Mouse (Mus musculus): ENCODE data around the gene Fgf14.
"Not testable (repeated sequence)": the region's sequence is repeated elsewhere in the genome, so short reads cannot be mapped to it uniquely, and the experiment has no call there.

Fgf14 gene

DNA sequence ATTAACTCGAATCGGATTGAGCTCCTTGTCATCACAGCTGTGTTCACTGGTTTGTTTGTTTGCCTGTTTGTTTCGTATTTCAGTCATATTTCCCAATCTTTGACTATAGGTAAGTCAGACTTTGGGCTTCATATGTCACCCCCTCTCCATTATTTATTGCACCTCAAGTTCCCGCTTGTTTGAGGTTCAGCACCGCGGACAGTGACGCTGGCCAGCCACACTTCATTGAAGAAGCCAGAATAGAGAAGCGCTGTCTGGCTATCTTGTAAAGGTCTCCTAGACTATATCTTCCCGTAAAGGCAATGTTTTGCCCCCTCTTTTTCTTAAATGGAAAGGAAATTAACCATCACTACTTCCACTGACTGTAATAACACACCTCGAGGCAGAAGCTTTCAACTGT lies 481.6 kb downstream of the Fgf14 start:
- no peak for DNase-seq (ENCODE audit: inconsistent age in 2 of 2, low spot score in 1 of 2)

DNA sequence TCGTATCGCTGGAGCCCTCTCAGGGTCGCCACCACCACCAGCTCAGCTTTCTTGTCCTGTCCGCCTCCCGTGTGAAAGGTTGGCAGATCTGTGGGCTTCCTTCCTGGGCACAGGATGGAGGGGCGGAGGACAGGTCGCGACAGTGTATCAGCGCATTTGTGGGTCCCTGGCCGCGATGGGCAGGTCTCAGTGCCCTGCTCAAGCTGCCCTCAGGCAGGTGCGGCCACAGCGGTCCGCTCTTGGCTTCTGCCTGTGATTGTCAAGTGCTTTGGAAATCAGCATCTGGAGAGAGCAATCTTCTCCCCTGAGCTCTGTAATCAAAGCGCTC lies 484.1 kb downstream of the Fgf14 start:
- no peak for DNase-seq (ENCODE audit: inconsistent age in 2 of 2, low spot score in 1 of 2)

DNA sequence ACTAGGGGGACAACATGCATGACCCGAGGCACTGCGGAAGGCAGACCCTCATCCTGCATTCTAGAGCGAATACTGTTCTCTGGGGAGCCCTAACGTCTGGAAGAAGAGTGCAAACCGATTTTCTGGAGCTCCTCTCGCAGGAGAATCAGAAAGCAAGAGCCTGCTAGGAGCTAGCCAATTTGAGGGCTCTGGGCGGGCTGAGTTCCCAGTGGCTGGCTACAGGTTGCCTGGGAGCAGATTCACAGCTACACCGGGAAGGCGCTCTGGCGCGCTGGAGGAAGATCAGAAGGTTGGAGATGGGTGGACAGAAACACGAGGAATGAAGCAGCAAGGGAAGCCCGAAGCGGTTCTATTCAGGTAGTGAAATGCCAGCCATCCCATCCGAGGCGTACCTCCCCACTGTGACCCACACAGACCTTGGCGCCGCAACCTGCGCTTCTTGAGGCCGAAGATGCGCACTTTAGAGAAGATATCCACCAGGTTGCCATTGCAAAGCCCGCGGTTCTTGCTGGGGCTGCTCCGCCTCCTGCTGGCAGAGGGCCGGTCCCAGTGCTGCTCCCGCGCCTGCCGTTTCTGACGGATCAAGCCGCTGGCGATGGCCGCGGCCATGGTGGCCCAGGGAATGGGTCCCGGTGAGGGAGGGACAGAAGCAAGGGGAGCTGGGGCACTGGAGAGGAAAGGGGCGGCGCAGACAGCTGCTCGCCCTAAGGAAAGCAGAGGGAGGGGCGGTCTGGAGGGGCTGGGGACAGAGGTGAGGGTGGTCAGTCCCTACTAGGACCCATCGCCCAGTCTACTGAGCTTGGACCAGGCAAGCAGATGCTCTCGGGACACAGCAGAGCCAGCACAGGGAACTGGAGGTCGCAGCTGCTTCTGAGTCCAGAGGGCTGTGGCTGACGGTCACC lies 484.8 kb downstream of the Fgf14 start:
- DNase-seq (ENCODE audit: inconsistent age in 2 of 2, low spot score in 1 of 2) = peak; percentile 40 to 63

DNA sequence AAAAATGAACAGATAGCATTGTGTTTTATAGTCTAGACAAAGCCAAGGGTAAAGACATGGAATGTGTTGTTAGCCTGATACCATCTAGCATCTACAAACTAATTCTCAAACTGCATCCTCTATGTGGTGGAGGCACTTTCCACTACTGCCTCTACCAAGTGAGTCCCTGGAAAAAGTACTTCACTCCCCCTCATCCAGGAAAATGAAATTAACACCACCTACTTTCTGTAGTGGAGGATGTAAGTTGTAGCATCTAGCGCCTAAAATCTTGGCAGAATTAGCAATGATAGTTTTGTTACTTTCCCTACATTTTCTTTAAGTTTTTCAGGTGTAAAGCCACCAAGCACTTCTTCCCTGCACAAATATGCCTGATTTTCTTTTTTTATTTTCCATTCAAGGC lies 496.7 kb downstream of the Fgf14 start:
- DNase-seq (ENCODE audit: inconsistent age in 2 of 2, low spot score in 1 of 2) = no peak

DNA sequence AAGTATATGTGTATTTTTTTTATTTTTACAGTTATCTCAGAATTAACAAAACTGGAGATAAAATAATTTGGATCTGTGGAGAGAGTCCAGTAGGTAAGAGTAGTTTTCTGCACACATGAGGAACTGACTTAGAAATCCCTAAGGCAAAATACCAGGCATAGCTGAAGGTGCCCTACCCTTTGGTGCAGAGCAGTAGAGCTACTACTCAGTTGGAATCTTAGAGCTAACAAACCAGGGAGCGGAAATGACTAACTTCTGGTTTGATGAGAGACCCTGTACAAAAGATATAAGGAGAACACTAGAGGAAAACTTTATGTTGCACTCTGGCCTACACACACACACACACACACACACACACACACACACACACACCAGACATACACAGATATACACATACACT lies 502.8 kb downstream of the Fgf14 start:
- no peak for DNase-seq (ENCODE audit: inconsistent age in 2 of 2, low spot score in 1 of 2)

DNA sequence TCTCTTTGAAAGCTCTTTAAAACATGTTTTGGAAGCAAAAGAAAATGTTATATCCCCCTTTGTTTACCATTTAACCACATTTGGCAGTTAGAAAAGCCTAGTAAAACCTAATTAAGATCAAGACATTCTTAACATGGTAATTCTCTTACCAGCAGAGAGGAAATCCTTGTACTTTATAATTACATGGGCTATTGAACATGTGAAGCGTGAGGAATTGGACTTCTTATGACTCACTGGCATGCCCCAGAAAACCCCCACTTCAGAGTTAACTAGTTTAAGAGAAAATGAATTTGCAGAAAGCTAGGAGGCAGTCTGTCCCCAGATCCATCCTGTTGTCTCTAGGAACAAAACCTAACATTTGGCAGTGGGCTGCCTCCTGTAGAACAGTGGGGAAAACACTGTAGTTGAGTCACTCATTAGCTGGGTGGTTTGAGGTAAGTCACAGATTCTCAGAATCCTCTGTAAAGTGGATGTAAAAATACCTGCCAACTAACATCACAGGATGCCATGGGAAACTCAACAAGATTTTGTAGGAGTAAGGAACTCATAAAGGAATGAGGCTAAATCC lies 513.2 kb downstream of the Fgf14 start:
- DNase-seq (ENCODE audit: inconsistent age in 2 of 2, low spot score in 1 of 2) = no peak

DNA sequence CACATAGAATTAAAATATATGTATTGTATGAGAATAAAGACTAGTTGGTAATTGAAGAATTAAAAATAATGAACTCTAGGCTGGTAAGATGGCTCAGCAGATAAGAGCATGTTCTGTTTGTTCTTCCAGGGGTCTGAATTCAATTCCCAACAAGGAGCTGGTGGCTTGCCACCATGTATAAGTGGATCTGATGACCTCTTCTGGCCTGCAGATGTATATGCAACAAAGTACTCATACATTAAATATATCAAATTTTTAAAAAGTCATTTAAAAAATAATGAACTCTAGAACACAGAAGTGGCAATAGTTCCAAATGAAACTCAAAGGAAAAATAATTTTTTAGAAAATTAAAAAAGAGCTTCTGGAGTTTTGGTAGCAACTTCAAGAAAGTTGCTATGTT lies 529.5 kb downstream of the Fgf14 start:
- DNase-seq (ENCODE audit: inconsistent age in 2 of 2, low spot score in 1 of 2) = no peak

GRCm38 (mm10) chr14:124107205-124107873 lies 569.6 kb downstream of the Fgf14 start:
- DNase-seq (ENCODE audit: inconsistent age in 2 of 2, low spot score in 1 of 2) = no peak

- DNase-seq (ENCODE audit: inconsistent age in 2 of 2, low spot score in 1 of 2) = no peak
Observed at GRCm38 (mm10) chr14:124083126-124083525, 593.8 kb downstream of the Fgf14 start.

DNA sequence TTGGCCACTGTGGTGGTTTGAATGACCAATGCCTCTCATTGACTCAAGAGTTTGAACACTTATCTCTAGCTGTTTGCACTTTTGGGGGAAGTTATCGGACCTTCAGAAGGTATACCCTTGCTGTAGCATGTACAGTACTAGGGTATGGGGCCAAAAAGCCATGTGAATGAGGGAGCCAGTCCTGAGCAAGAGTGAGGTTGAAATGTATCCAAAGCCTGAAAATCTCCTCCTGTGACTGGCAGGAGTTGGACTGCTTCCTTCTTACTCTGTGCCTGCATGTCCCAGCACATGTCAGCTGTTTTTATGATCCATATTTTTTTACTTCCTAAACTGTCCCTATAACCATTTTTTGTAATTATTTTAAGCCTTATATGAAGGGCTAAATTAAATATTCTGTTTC lies 632.9 kb downstream of the Fgf14 start:
- no peak for DNase-seq (ENCODE audit: inconsistent age in 2 of 2, low spot score in 1 of 2)

DNA sequence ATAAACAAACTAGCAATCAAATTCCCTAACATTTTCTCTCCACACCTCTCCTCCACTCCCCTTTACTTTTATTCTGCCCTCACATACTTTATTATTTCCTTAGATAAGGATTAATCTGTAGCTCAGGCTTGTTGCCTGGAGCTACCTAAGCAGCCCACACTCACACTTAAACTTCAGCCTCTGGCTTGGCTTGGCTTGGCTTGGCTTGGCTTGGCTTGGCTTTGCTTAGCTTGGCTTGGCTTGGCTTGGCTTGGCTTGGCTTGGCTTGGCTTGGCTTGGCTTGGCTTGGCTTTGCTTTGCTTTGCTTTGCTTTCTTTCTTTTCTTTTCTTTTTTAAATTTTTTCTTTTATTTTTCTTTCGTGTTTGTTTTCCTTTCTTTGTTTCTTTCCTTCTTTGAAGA lies 636.3 kb downstream of the Fgf14 start:
- no peak for DNase-seq (ENCODE audit: inconsistent age in 2 of 2, low spot score in 1 of 2)

DNA sequence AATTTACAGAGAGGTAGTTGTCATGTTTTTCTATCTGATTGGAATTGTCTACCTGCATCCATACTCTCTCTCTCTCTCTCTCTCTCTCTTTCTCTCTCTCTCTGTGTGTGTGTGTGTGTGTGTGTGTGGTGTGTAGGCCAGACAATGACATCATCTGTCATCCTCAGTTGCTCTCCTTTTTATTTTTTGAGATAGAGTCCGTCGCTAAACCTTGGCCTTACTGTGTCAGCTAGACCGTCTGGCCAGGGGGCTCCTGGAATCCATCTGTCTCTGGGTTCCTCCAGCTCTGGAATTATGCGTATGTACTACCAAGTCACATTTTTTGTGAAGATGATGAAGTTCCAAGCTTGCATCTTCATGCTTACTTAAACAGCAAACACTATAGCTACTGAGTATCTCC lies 639.5 kb downstream of the Fgf14 start:
- DNase-seq (ENCODE audit: inconsistent age in 2 of 2, low spot score in 1 of 2) = peak in 1 of 2 experiments; percentile 64

- DNase-seq (ENCODE audit: inconsistent age in 2 of 2, low spot score in 1 of 2) = no peak
Observed at GRCm38 (mm10) chr14:124036575-124037205, 640.2 kb downstream of the Fgf14 start.

- DNase-seq (ENCODE audit: inconsistent age in 2 of 2, low spot score in 1 of 2) = not testable (repeated sequence)
Observed at GRCm38 (mm10) chr14:124033302-124033701, 643.6 kb downstream of the Fgf14 start.

- DNase-seq (ENCODE audit: inconsistent age in 2 of 2, low spot score in 1 of 2) = no peak
Observed at GRCm38 (mm10) chr14:124027886-124028670, 648.8 kb downstream of the Fgf14 start.

DNA sequence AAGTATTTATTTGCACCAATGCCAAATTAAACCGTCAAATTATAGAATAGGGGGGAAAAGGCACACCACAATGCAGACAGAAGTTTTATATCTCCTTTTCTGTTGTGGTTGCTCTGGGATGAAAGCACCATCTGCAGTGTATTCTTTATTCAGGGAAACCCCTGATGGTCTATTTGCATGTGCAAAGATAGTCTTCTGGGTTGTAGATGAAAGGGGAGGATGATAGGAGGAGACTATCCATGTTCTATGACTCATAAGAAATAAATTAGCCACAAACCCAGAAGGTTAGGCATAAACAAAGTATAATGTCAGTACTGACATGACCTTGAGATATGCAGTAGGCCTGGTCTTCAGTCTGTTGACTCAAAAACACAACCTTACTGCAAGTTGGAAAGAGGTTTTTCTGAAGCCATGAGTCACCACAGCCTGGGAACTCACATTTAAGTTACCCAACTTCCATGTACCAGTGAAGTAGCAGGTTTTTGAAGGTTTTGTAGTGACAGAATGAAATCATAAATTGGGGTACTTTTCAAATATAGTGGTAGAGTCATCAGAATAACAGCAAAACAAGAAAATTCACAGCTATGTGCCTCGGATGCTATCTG lies 686.2 kb downstream of the Fgf14 start:
- DNase-seq (ENCODE audit: inconsistent age in 2 of 2, low spot score in 1 of 2) = peak; percentile 29 to 79

GRCm38 (mm10) chr14:123967996-123968395 lies 708.9 kb downstream of the Fgf14 start:
- DNase-seq (ENCODE audit: inconsistent age in 2 of 2, low spot score in 1 of 2) = no peak

DNA sequence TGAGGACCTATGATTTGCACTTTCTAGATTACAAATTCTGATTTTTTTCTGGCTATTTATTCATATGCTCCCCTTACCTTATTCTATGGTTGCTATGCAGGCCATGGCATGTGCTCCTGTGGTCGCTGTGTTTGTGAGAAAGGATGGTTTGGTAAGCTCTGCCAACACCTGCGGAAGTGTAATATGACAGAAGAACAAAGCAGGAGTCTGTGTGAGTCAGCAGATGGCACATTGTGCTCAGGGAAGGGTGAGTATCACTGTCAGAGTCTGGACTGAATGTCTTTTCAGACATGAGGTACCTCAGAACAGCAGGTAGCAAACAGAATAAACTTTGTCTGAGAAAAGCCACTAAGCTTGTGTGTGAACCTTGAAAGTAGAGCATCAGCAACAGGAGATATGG lies 710.4 kb downstream of the Fgf14 start:
- DNase-seq (ENCODE audit: inconsistent age in 2 of 2, low spot score in 1 of 2) = no peak
